Mouse (Mus musculus): Measurements from ENCODE around the gene Cldn9.

GRCm38 (mm10) chr17:23654410-23654809 lies 29.4 kb downstream of the Cldn9 start:
- TF ChIP-seq EP300 (IDR thresholded peaks at IDR 0.05; ENCODE audit: low read depth) (no peak), CTCF (IDR thresholded peaks at IDR 0.05; ENCODE audit: low read depth) (no peak)

Data from liver, postnatal 0 days (tissue).